ENCODE assay signal across 20 mouse cellular contexts in genomic region chr11:110649575-110650210, GRCm38 (mm10).
A peak's percentile ranks its signal among the peaks of the same experiment; 100 is the strongest.
DNase-seq lines count a peak whose midpoint lies in the region; ATAC-seq lines count a peak whose summit lies in the region.
"Had no signal": no experiment of that assay in that cellular context is flagged by ENCODE, and none has a peak within 500 bp of the region (broad histone marks: within the 10 kb centered on the region; RNA-seq: fewer than 3 reads in every experiment).

No protein-coding gene starts in this region.

- H3K27ac ChIP-seq in heart, embryonic 11.5 days (ENCODE audit: low read depth, low read length): no peak overlapping the region
- no peak overlapping the region for H3K27ac ChIP-seq in midbrain, embryonic 13.5 days
- H3K27ac ChIP-seq in midbrain, embryonic 16.5 days (ENCODE audit: low read length): no peak overlapping the region; the same call in 1 of the 2 replicates
- no peak overlapping the region for H3K27ac ChIP-seq in embryonic facial prominence, embryonic 14.5 days (replicated peaks; ENCODE audit: low read depth, low read length)
- peak overlapping the region; percentile 73 for H3K27ac ChIP-seq in limb, embryonic 12.5 days
- H3K27ac ChIP-seq: liver, embryonic 14.5 days; lung, embryonic 15.5 days; macrophage; neural tube, embryonic 15.5 days had no signal

- intact Hi-C loops in heart, postnatal 14 days (cut with DNase I): no loop called here

- DNase-seq in heart, adult 11 months: peak; percentile 66
- peak; percentile 42 for DNase-seq in embryonic facial prominence, embryonic 14.5 days (ENCODE audit: low spot score)
- no peak for DNase-seq in lung, postnatal 10 days
- no peak for DNase-seq in heart, postnatal 14 days
- DNase-seq: cerebellum, adult 8-10 months; gastrocnemius, postnatal 10 days; heart, adult 18-20 months; heart, postnatal 4 days; kidney, adult 18-20 months; left cerebral cortex, postnatal 4 days had no signal

- no peaks in the 10 kb centered on the region for H3K4me1 ChIP-seq in heart, embryonic 11.5 days (ENCODE audit: control insufficient read depth, insufficient read depth, low read length)
- peaks cover 18% of the 10 kb centered on the region; the same call in 1 of the 2 replicates for H3K4me1 ChIP-seq in midbrain, embryonic 13.5 days (replicated peaks)
- 0 out of 2 replicates have a peak, but pooled peaks cover 2% of the 10 kb centered on the region for H3K4me1 ChIP-seq in midbrain, embryonic 16.5 days (ENCODE audit: control insufficient read depth, insufficient read depth, low read length)
- 0 out of 2 replicates have a peak, but pooled peaks cover 10% of the 10 kb centered on the region for H3K4me1 ChIP-seq in embryonic facial prominence, embryonic 14.5 days (ENCODE audit: control insufficient read depth, insufficient read depth, low read length)
- H3K4me1 ChIP-seq in limb, embryonic 12.5 days (replicated peaks): peaks cover 38% of the 10 kb centered on the region
- H3K4me1 ChIP-seq: lung, embryonic 15.5 days; neural tube, embryonic 15.5 days had no signal

- 69% methylated on average over 7 of the region's 7 CpGs for WGBS in heart, embryonic 11.5 days (ENCODE audit: insufficient replicate concordance)
- 34% methylated on average over 7 of the region's 7 CpGs for WGBS in midbrain, embryonic 13.5 days
- 30% methylated on average over 7 of the region's 7 CpGs for WGBS in midbrain, embryonic 16.5 days
- WGBS in embryonic facial prominence, embryonic 14.5 days: 30% methylated on average over 7 of the region's 7 CpGs
- WGBS in limb, embryonic 12.5 days: 16% methylated on average over 7 of the region's 7 CpGs

- H3K9ac ChIP-seq in heart, embryonic 11.5 days (ENCODE audit: low read depth, low read length): no peak overlapping the region
- H3K9ac ChIP-seq in midbrain, embryonic 13.5 days (replicated peaks): no peak overlapping the region
- H3K9ac ChIP-seq in midbrain, embryonic 16.5 days (ENCODE audit: low read depth, low read length): no peak overlapping the region
- no peak overlapping the region for H3K9ac ChIP-seq in embryonic facial prominence, embryonic 14.5 days (ENCODE audit: low read depth, low read length)
- H3K9ac ChIP-seq in limb, embryonic 12.5 days (replicated peaks): no peak overlapping the region
- H3K9ac ChIP-seq: liver, embryonic 14.5 days; lung, embryonic 15.5 days; neural tube, embryonic 15.5 days had no signal

- H3K27me3 ChIP-seq in heart, embryonic 11.5 days (ENCODE audit: control insufficient read depth, insufficient read depth, low read length): no peaks in the 10 kb centered on the region
- H3K27me3 ChIP-seq in midbrain, embryonic 13.5 days: no peaks in the 10 kb centered on the region
- H3K27me3 ChIP-seq in midbrain, embryonic 16.5 days (ENCODE audit: control insufficient read depth, insufficient read depth, low read depth, low read length): no peaks in the 10 kb centered on the region
- H3K27me3 ChIP-seq in embryonic facial prominence, embryonic 14.5 days (replicated peaks; ENCODE audit: control insufficient read depth, insufficient read depth, low read length): no peaks in the 10 kb centered on the region
- H3K27me3 ChIP-seq in limb, embryonic 12.5 days: no peaks in the 10 kb centered on the region
- H3K27me3 ChIP-seq: lung, embryonic 15.5 days; neural tube, embryonic 15.5 days had no signal

- no peak overlapping the region for H3K4me2 ChIP-seq in heart, embryonic 11.5 days
- no peak overlapping the region for H3K4me2 ChIP-seq in midbrain, embryonic 13.5 days (replicated peaks)
- H3K4me2 ChIP-seq in midbrain, embryonic 16.5 days (ENCODE audit: low read length): no peak overlapping the region
- no peak overlapping the region for H3K4me2 ChIP-seq in embryonic facial prominence, embryonic 14.5 days (ENCODE audit: low read depth, low read length)
- H3K4me2 ChIP-seq in limb, embryonic 12.5 days: no peak overlapping the region
- H3K4me2 ChIP-seq: lung, embryonic 15.5 days; midbrain, embryonic 11.5 days; neural tube, embryonic 15.5 days had no signal

- H3K36me3 ChIP-seq in heart, embryonic 11.5 days (ENCODE audit: control insufficient read depth, insufficient read depth, low read length): no peaks in the 10 kb centered on the region
- H3K36me3 ChIP-seq in midbrain, embryonic 13.5 days: no peaks in the 10 kb centered on the region
- no peaks in the 10 kb centered on the region for H3K36me3 ChIP-seq in midbrain, embryonic 16.5 days (ENCODE audit: control insufficient read depth, insufficient read depth, low read length)
- H3K36me3 ChIP-seq in embryonic facial prominence, embryonic 14.5 days (ENCODE audit: control insufficient read depth, insufficient read depth, low read length): no peaks in the 10 kb centered on the region
- H3K36me3 ChIP-seq in limb, embryonic 12.5 days: no peaks in the 10 kb centered on the region
- H3K36me3 ChIP-seq: lung, embryonic 15.5 days; neural tube, embryonic 15.5 days had no signal

- no peak for ATAC-seq in heart, embryonic 11.5 days (replicated peaks; ENCODE audit: insufficient number of reproducible peaks, low FRiP score, low TSS enrichment)
- peak; percentile 55; the same call in 1 of the 2 replicates for ATAC-seq in midbrain, embryonic 13.5 days
- ATAC-seq in midbrain, embryonic 16.5 days: no peak
- peak; percentile 78 for ATAC-seq in embryonic facial prominence, embryonic 14.5 days (ENCODE audit: low read depth)
- ATAC-seq in limb, embryonic 12.5 days (ENCODE audit: insufficient number of reproducible peaks, insufficient read depth, low FRiP score, low TSS enrichment, low read depth): peak; percentile 89
- ATAC-seq: hindbrain, embryonic 16.5 days had no signal

- no peaks in the 10 kb centered on the region for H3K9me3 ChIP-seq in heart, embryonic 11.5 days (replicated peaks; ENCODE audit: control insufficient read depth, low read length)
- no peaks in the 10 kb centered on the region for H3K9me3 ChIP-seq in midbrain, embryonic 13.5 days
- no peaks in the 10 kb centered on the region for H3K9me3 ChIP-seq in midbrain, embryonic 16.5 days (replicated peaks; ENCODE audit: control insufficient read depth, low read length, poor library complexity, severe bottlenecking)
- H3K9me3 ChIP-seq in embryonic facial prominence, embryonic 14.5 days (ENCODE audit: control insufficient read depth, low read length): no peaks in the 10 kb centered on the region
- H3K9me3 ChIP-seq in limb, embryonic 12.5 days: no peaks in the 10 kb centered on the region
- H3K9me3 ChIP-seq: lung, embryonic 15.5 days; neural tube, embryonic 15.5 days had no signal

- no peak overlapping the region for H3K4me3 ChIP-seq in heart, embryonic 11.5 days (ENCODE audit: low read depth, low read length)
- no peak overlapping the region for H3K4me3 ChIP-seq in midbrain, embryonic 13.5 days (replicated peaks)
- no peak overlapping the region for H3K4me3 ChIP-seq in midbrain, embryonic 16.5 days (ENCODE audit: low read depth, low read length)
- H3K4me3 ChIP-seq in embryonic facial prominence, embryonic 14.5 days (ENCODE audit: low read depth, low read length): no peak overlapping the region
- no peak overlapping the region for H3K4me3 ChIP-seq in limb, embryonic 12.5 days (replicated peaks)
- H3K4me3 ChIP-seq: lung, embryonic 15.5 days; neural tube, embryonic 15.5 days had no signal

Comparison
In these comparisons a context has a peak if more than half of its experiments do, and no peak if none do; other contexts are left out.
1. DNase-seq: peak in heart, adult 11 months (single experiment) and embryonic facial prominence, embryonic 14.5 days (single experiment); none in lung, postnatal 10 days (single experiment) and heart, postnatal 14 days (0 of 2).
2. ATAC-seq: peak in midbrain, embryonic 13.5 days (single experiment), embryonic facial prominence, embryonic 14.5 days (single experiment) and limb, embryonic 12.5 days (single experiment); none in heart, embryonic 11.5 days (single experiment) and midbrain, embryonic 16.5 days (single experiment).